Mouse (Mus musculus) MEL (cell line): ENCODE data around the gene Pikfyve. TPM values are rescaled to one million over a fixed set of nuclear protein-coding genes. Genes with fewer than 3 reads are reported as not detected.

Experiments
- DNase-seq: peaks from one replicate; pipeline ENCODE4 v3.0.0; 2011; ENCODE audit warnings: low read depth, low spot score
- H3K27ac ChIP-seq: 2 replicates; pipeline ENCODE4 v1.5.1; 2012; ENCODE audit warnings: low read depth, mild to moderate bottlenecking, control low read depth, low read length, moderate library complexity; ENCODE audit not compliant: control insufficient read depth
- H3K27me3 ChIP-seq, 2 experiments: fragments of 150-350 bp in 1 of 2; sonication (generic) in 1 of 2; 2 replicates each; pipeline ENCODE4 v1.6.1; 2012; ENCODE audit warnings: low read length in 2 of 2, mild to moderate bottlenecking in 2 of 2, improper control_type of control experiment in 1 of 2, moderate library complexity in 1 of 2; ENCODE audit not compliant: insufficient read depth in 2 of 2, control insufficient read depth in 1 of 2
- H3K36me3 ChIP-seq, 2 experiments: 2 replicates each; pipeline ENCODE4 v1.6.1; 2012 to 2014; ENCODE audit warnings: low read length in 2 of 2, improper control_type of control experiment in 1 of 2, inconsistent platforms in 1 of 2, mild to moderate bottlenecking in 1 of 2; ENCODE audit not compliant: insufficient read depth in 2 of 2, control insufficient read depth in 1 of 2
- H3K4me1 ChIP-seq, 2 experiments: fragments of 150-350 bp in 1 of 2; sonication (generic) in 1 of 2; 2 replicates each; pipeline ENCODE4 v1.6.1; 2012; ENCODE audit warnings: low read length in 2 of 2, improper control_type of control experiment in 1 of 2, mild to moderate bottlenecking in 1 of 2; ENCODE audit not compliant: insufficient read depth in 2 of 2, control insufficient read depth in 1 of 2
- H3K4me3 ChIP-seq, 2 experiments: fragments of 150-350 bp in 1 of 2; sonication (generic) in 1 of 2; 2 replicates each; pipeline ENCODE4 v1.5.1; 2012; ENCODE audit warnings: low read depth in 2 of 2, low read length in 2 of 2, mild to moderate bottlenecking in 2 of 2, moderate library complexity in 2 of 2, control low read depth in 1 of 2, improper control_type of control experiment in 1 of 2; ENCODE audit not compliant: control insufficient read depth in 1 of 2, insufficient read depth in 1 of 2
- H3K79me2 ChIP-seq: 2 replicates; pipeline ENCODE4 v1.6.1; 2012; ENCODE audit warnings: mild to moderate bottlenecking, low read length, moderate library complexity; ENCODE audit not compliant: control insufficient read depth, poor library complexity, insufficient read depth
- H3K9ac ChIP-seq: 2 replicates; pipeline ENCODE4 v1.6.1; 2012; ENCODE audit warnings: low read depth, mild to moderate bottlenecking, control low read depth, low read length, moderate library complexity; ENCODE audit not compliant: control insufficient read depth, poor library complexity, severe bottlenecking
- H3K9me3 ChIP-seq: fragments of 150-350 bp; sonication (generic); replicated peaks from 2 replicates; pipeline ENCODE4 v1.6.1; 2012; ENCODE audit warnings: mild to moderate bottlenecking, low read length, improper control_type of control experiment, moderate library complexity; ENCODE audit not compliant: insufficient read depth
- CHD1 ChIP-seq: IDR thresholded peaks from 2 replicates; pipeline ENCODE4 v1.6.1; 2012; ENCODE audit warnings: low read depth, mild to moderate bottlenecking, inconsistent platforms, low read length, improper control_type of control experiment
- CTCF ChIP-seq, 3 experiments: IDR thresholded peaks in 2 of 3; conservative IDR thresholded peaks in 1 of 3; 2 replicates each; pipeline ENCODE4 v1.5.1; 2011 to 2012; ENCODE audit warnings: low read length in 3 of 3, low read depth in 2 of 3, mild to moderate bottlenecking in 2 of 3, improper control_type of control experiment in 1 of 3, inconsistent platforms in 1 of 3, mixed read lengths in 1 of 3, moderate library complexity in 1 of 3; ENCODE audit not compliant: control insufficient read depth in 1 of 3, insufficient read depth in 1 of 3, poor library complexity in 1 of 3, severe bottlenecking in 1 of 3
- E2F4 ChIP-seq: IDR thresholded peaks from 2 replicates; pipeline ENCODE4 v1.6.1; 2011; ENCODE audit warnings: low read depth, low read length, improper control_type of control experiment, borderline replicate concordance
- EP300 ChIP-seq, 2 experiments: IDR thresholded peaks; 2 replicates each; pipeline ENCODE4 v1.6.1; 2011; ENCODE audit warnings: improper control_type of control experiment in 2 of 2, low read length in 2 of 2, low read depth in 1 of 2, mild to moderate bottlenecking in 1 of 2
- GATA1 ChIP-seq: IDR thresholded peaks from 2 replicates; pipeline ENCODE4 v1.6.1; 2011; ENCODE audit warnings: low read depth, low read length, improper control_type of control experiment
- JUND ChIP-seq: IDR thresholded peaks from 2 replicates; pipeline ENCODE4 v1.6.1; 2011; ENCODE audit warnings: low read depth, mild to moderate bottlenecking, improper control_type of control experiment, low read length
- KAT2A ChIP-seq: conservative IDR thresholded peaks from 2 replicates; pipeline ENCODE4 v1.6.1; 2012; ENCODE audit warnings: low read depth, low read length, improper control_type of control experiment, inconsistent platforms
- MAFK ChIP-seq: IDR thresholded peaks from 2 replicates; pipeline ENCODE4 v1.6.1; 2011; ENCODE audit warnings: low read depth, mild to moderate bottlenecking, low read length, improper control_type of control experiment, borderline replicate concordance
- MAZ ChIP-seq: IDR thresholded peaks from 2 replicates; pipeline ENCODE4 v1.6.1; 2012; ENCODE audit warnings: low read depth, mild to moderate bottlenecking, inconsistent platforms, low read length, improper control_type of control experiment
- MXI1 ChIP-seq: IDR thresholded peaks from 2 replicates; pipeline ENCODE4 v1.6.1; 2011; ENCODE audit warnings: mild to moderate bottlenecking, low read depth, low read length, improper control_type of control experiment
- MYC ChIP-seq: IDR thresholded peaks from 2 replicates; pipeline ENCODE4 v1.6.1; 2011; ENCODE audit warnings: low read depth, mild to moderate bottlenecking, low read length, improper control_type of control experiment, moderate library complexity
- NRF1 ChIP-seq: IDR thresholded peaks from 2 replicates; pipeline ENCODE4 v1.6.1; 2014; ENCODE audit warnings: low read depth, mild to moderate bottlenecking, inconsistent platforms, low read length, improper control_type of control experiment, moderate library complexity; ENCODE audit not compliant: poor library complexity, insufficient read depth, severe bottlenecking
- POLR2A ChIP-seq, 2 experiments: IDR thresholded peaks; 2 replicates each; pipeline ENCODE4 v1.6.1; 2011 to 2012; ENCODE audit warnings: low read length in 2 of 2, mild to moderate bottlenecking in 2 of 2, control low read depth in 1 of 2, improper control_type of control experiment in 1 of 2, low read depth in 1 of 2, moderate library complexity in 1 of 2; ENCODE audit not compliant: control insufficient read depth in 1 of 2, insufficient read depth in 1 of 2, poor library complexity in 1 of 2
- RAD21 ChIP-seq: IDR thresholded peaks from 2 replicates; pipeline ENCODE4 v1.6.1; 2011; ENCODE audit warnings: mild to moderate bottlenecking, low read depth, low read length, improper control_type of control experiment
- RCOR1 ChIP-seq: IDR thresholded peaks from 2 replicates; pipeline ENCODE4 v1.6.1; 2012; ENCODE audit warnings: low read depth, mild to moderate bottlenecking, inconsistent platforms, low read length, improper control_type of control experiment
- SMC3 ChIP-seq: IDR thresholded peaks from 2 replicates; pipeline ENCODE4 v1.6.1; 2011; ENCODE audit warnings: low read depth, low read length, improper control_type of control experiment
- TAL1 ChIP-seq: IDR thresholded peaks from 2 replicates; pipeline ENCODE4 v1.6.1; 2012; ENCODE audit warnings: mild to moderate bottlenecking, inconsistent platforms, low read length, moderate library complexity, mixed read lengths
- TCF12 ChIP-seq: IDR thresholded peaks from 2 replicates; pipeline ENCODE4 v1.6.1; 2014; ENCODE audit warnings: low read depth, mild to moderate bottlenecking, inconsistent platforms, low read length, improper control_type of control experiment, moderate library complexity
- USF1 ChIP-seq: IDR thresholded peaks from 2 replicates; pipeline ENCODE4 v1.6.1; 2014; ENCODE audit warnings: low read depth, mild to moderate bottlenecking, inconsistent platforms, low read length, improper control_type of control experiment, moderate library complexity
- ZKSCAN1 ChIP-seq: IDR thresholded peaks from 2 replicates; pipeline ENCODE4 v1.6.1; 2012; ENCODE audit warnings: low read depth, mild to moderate bottlenecking, inconsistent platforms, low read length, improper control_type of control experiment, moderate library complexity
- ZMIZ1 ChIP-seq: IDR thresholded peaks from 2 replicates; pipeline ENCODE4 v1.6.1; 2012; ENCODE audit warnings: low read depth, mild to moderate bottlenecking, inconsistent platforms, low read length, improper control_type of control experiment, moderate library complexity
- ZNF384 ChIP-seq: IDR thresholded peaks from 2 replicates; pipeline ENCODE4 v1.6.1; 2012; ENCODE audit warnings: low read depth, mild to moderate bottlenecking, inconsistent platforms, low read length, improper control_type of control experiment
- polyA plus RNA-seq, 2 experiments: library from polyadenylated mRNA; stranded (reverse) in 1 of 2; unstranded in 1 of 2; fragments of >175 nt in 1 of 2; fragments of >200 nt in 1 of 2; gene quantifications; 2 replicates each; pipeline versions ENCODE4 v1.2.1 to v1.2.4; 2012; ENCODE audit warnings: low replicate concordance in 2 of 2, low read depth in 1 of 2; ENCODE audit not compliant: insufficient read length in 2 of 2, insufficient read depth in 1 of 2, missing spikeins in 1 of 2
- total RNA-seq: library from RNA; depleted of rRNA; stranded (reverse); fragments of 300-350 nt; gene quantifications from 2 replicates; pipeline ENCODE4 v1.2.3, GENCODE M21; 2012

The Pikfyve gene
- total and polyA plus RNA-seq, 3 experiments: 11.5 to 13.3 TPM; not detected in 1

DNA sequence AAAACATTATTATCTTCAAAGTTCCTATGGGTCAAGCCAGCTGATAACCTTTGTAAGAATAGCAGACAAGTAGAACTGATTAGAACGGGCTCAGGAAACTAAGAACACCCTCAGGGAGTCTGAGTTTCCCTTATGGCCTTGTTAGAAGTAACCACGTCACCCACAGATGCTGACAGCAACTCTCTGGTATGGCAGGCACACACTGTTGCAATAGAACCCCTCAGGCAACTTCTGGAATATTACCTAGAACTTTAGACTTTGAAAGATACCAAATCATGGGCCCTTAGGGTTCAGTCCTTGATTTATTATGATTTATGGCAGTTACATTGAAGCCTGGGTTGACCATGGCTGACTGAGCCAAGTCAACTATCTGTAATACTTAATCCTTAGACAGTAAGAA is 39.9 kb upstream of the Pikfyve start:
- Histone ChIP-seq H3K27me3 (no peaks in the 10 kb centered on the region), H3K27ac (no peak overlapping the region), H3K79me2 (no peaks in the 10 kb centered on the region), H3K4me1 (no peaks in the 10 kb centered on the region), H3K4me3 (no peak overlapping the region), H3K36me3 (no peaks in the 10 kb centered on the region), H3K9me3 (no peaks in the 10 kb centered on the region), H3K9ac (no peak overlapping the region)
- no peak for DNase-seq
- TF ChIP-seq E2F4 (no peak), CTCF (IDR thresholded peaks at IDR 0.05 in 2 of 3, conservative IDR thresholded peaks at IDR 0.05 in 1 of 3; ENCODE audit: control insufficient read depth in 1 of 3, insufficient read depth in 1 of 3, low read depth in 2 of 3, low read length in 3 of 3, poor library complexity in 1 of 3, severe bottlenecking in 1 of 3) (no peak), TCF12 (no peak), MAFK (no peak), USF1 (no peak), ZMIZ1 (no peak), CHD1 (no peak), JUND (no peak), NRF1 (no peak), TAL1 (no peak), RAD21 (no peak), SMC3 (no peak)

DNA sequence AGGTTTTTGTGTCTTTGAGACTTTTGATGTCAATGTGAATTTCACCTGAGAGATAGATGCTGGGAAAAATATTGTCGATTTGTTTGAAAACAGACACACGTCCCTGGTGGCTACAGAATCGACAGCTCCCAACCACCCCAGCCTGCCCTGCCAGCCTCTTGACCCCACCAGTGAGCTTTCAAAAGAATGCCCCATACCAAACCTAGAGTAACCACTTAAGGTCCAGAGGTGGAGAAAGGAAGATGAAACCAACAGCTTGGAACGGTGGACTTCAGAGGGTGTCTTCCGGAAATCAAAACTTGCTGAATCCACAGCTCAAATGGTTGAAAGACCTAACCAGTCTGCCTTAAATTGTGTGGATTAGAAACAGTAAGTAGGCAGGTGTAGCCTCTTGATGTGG is 39.2 kb upstream of the Pikfyve start:
- no peak overlapping the region for H3K4me3 ChIP-seq
- H3K27me3 ChIP-seq: no peaks in the 10 kb centered on the region
- H3K4me1 ChIP-seq: no peaks in the 10 kb centered on the region
- no peak overlapping the region for H3K9ac ChIP-seq
- TF ChIP-seq RCOR1 (no peak), E2F4 (no peak), TCF12 (no peak), ZKSCAN1 (no peak), MYC (no peak), GATA1 (no peak), POLR2A (IDR thresholded peaks at IDR 0.05; ENCODE audit: control insufficient read depth in 1 of 2, insufficient read depth in 1 of 2, low read depth in 1 of 2, low read length in 2 of 2, poor library complexity in 1 of 2) (no peak), CTCF (IDR thresholded peaks at IDR 0.05 in 2 of 3, conservative IDR thresholded peaks at IDR 0.05 in 1 of 3; ENCODE audit: control insufficient read depth in 1 of 3, insufficient read depth in 1 of 3, low read depth in 2 of 3, low read length in 3 of 3, poor library complexity in 1 of 3, severe bottlenecking in 1 of 3) (no peak), MAFK (no peak), KAT2A (no peak), MAZ (no peak), MXI1 (no peak), JUND (no peak), EP300 (IDR thresholded peaks at IDR 0.05; ENCODE audit: low read depth in 1 of 2, low read length in 2 of 2) (no peak), ZNF384 (no peak), CHD1 (no peak), NRF1 (no peak)
- no peak for DNase-seq
- H3K36me3 ChIP-seq: no peaks in the 10 kb centered on the region
- no peaks in the 10 kb centered on the region for H3K9me3 ChIP-seq
- no peaks in the 10 kb centered on the region for H3K79me2 ChIP-seq
- no peak overlapping the region for H3K27ac ChIP-seq
